Mouse (Mus musculus) stomach, embryonic 16.5 days (tissue): ENCODE results near the gene Plxna4. TPM values are rescaled to one million over a fixed set of nuclear protein-coding genes. Genes with fewer than 3 reads are reported as not detected.

Source experiments
- ATAC-seq: fragments of 200-750 bp; cut with Nextera tagmentation; 2 replicates; pipeline ENCODE4 v1.8.0; 2017; ENCODE audit warnings: moderate number of reproducible peaks, moderate TSS enrichment; ENCODE audit not compliant: insufficient read depth, low FRiP score
- H3K27ac ChIP-seq: fragments of 300-500 bp; sonication (generic); 2 replicates; pipeline ENCODE4 v1.5.1; 2014; ENCODE audit warnings: low read length
- H3K27me3 ChIP-seq: fragments of 300-500 bp; sonication (generic); 2 replicates; pipeline ENCODE4 v1.6.1; 2014; ENCODE audit warnings: low read length, control low read depth, mixed read lengths; ENCODE audit not compliant: control insufficient read depth, insufficient read depth
- H3K36me3 ChIP-seq: fragments of 300-500 bp; sonication (generic); 2 replicates; pipeline ENCODE4 v1.6.1; 2014; ENCODE audit warnings: low read length; ENCODE audit not compliant: control insufficient read depth, insufficient read depth
- H3K4me1 ChIP-seq: fragments of 300-500 bp; sonication (generic); 2 replicates; pipeline ENCODE4 v1.6.1; 2014; ENCODE audit warnings: low read length, control low read depth, mixed read lengths; ENCODE audit not compliant: control insufficient read depth, insufficient read depth
- H3K4me2 ChIP-seq: fragments of 300-500 bp; sonication (generic); 2 replicates; pipeline ENCODE4 v1.6.1; 2014; ENCODE audit warnings: low read depth, low read length, mixed read lengths
- H3K4me3 ChIP-seq: fragments of 300-500 bp; sonication (generic); replicated peaks from 2 replicates; pipeline ENCODE4 v1.5.1; 2014; ENCODE audit warnings: mild to moderate bottlenecking, low read length
- H3K9ac ChIP-seq: fragments of 300-500 bp; sonication (generic); 2 replicates; pipeline ENCODE4 v1.6.1; 2014; ENCODE audit warnings: low read length
- H3K9me3 ChIP-seq: fragments of 300-500 bp; sonication (generic); replicated peaks from 2 replicates; pipeline ENCODE4 v1.6.1; 2016; ENCODE audit warnings: low read length, control low read depth; ENCODE audit not compliant: control insufficient read depth
- WGBS: fragments of 180-500 bp; shearing (Covaris S2); extraction: QIAGEN DNeasy Blood & Tissue Kit; methylation state at CpG from one replicate; pipeline ENCODE4 v1.1.7; 2014; 5-methylcytosine and 5-hydroxymethylcytosine counted together
- polyA plus RNA-seq: library from polyadenylated mRNA; unstranded; fragments of >200 nt; fragmentation: Nextera tagmentation; extraction: Ambion mirVana; gene quantifications from 2 replicates; pipeline ENCODE4 v1.2.1, GENCODE M21; 2015

The Plxna4 gene
- polyA plus RNA-seq, 1 experiment from 2014 or later, result 1.9 TPM

DNA sequence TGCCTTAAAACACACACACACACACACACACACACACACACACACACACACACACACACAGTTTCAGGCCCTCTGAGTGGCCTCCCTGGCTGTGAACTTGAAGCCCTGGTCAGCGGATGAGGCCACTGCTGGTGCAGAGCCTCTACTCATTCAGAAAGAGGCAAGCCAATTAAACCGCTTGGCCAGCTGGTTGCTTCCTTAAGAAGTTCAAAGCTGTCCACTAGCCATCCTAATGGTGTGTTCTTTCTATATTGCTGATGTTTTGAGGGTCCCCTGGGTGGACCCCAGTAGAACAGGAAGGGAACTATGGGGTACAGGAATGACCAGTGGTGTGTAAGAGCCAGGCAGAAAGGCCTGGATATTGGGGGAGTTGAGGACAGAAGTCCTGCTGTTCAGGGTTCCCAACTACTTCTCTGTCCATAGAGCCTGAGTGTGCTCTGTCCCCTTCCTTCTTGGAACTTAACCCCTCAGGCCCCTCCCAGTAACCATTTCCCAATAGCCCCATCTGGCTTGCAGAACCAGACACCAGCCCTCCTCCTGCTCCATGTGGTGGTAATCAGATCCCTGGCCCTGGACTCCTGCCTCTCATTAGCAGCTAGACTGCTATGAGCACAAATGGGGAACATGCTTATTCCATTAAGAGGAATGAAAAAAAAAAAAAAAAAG is 408.5 kb downstream of the Plxna4 start:
- H3K27me3 ChIP-seq, result no peaks in the 10 kb centered on the region
- no peaks in the 10 kb centered on the region for H3K4me1 ChIP-seq
- no peak overlapping the region for H3K4me3 ChIP-seq
- no peak for ATAC-seq
- H3K9ac ChIP-seq, result no peak overlapping the region
- H3K4me2 ChIP-seq, result no peak overlapping the region
- no peaks in the 10 kb centered on the region for H3K9me3 ChIP-seq
- H3K36me3 ChIP-seq, result no peaks in the 10 kb centered on the region
- H3K27ac ChIP-seq, result no peak overlapping the region
- WGBS, result 85% methylated on average over 2 of the region's 2 CpGs

DNA sequence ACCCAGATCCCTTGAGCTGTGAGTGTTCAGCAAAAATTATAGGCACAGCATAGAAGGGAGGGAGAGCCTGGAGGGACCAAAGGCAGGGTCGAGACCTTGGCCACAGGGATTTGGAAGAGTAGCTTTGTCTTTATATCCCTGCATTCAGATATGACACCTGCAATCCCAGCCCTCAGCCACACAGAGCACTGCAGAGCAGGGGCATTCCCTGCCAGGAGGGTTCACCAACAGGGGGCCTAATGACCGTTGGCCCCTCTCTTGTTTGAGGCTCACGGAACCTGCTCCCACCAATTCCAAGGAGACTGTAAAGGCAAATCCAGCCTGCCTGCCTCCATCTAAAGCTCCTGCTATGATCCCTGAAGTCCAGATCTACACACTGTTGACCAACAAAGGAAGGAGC is 410.1 kb downstream of the Plxna4 start:
- Histone ChIP-seq H3K27ac (no peak overlapping the region), H3K4me2 (no peak overlapping the region), H3K36me3 (no peaks in the 10 kb centered on the region), H3K4me1 (no peaks in the 10 kb centered on the region), H3K4me3 (no peak overlapping the region), H3K9ac (no peak overlapping the region), H3K9me3 (no peaks in the 10 kb centered on the region), H3K27me3 (no peaks in the 10 kb centered on the region)
- WGBS, result 72% methylated on average over 3 of the region's 3 CpGs
- no peak for ATAC-seq

DNA sequence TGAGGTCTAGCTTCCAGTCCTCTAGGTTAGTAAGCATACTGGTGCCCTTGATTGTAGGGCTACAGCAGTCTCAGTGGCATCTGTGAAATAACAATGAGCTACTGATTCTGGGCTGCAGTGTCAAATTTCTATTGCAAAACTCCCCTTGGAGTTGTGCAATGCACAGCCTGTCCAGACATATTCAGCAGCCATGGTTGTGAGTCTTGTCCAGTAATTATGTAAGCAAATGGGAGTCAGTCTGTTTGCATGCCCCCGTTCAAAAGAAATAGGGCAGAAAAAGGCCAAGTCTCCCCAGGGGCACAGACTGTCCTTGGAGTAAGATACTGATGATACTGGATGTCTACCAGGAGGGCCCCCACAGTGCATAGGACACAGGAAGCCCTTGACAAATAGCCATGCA is 420.3 kb downstream of the Plxna4 start:
- Histone ChIP-seq H3K9me3 (no peaks in the 10 kb centered on the region), H3K4me3 (no peak overlapping the region), H3K27ac (no peak overlapping the region), H3K4me2 (no peak overlapping the region), H3K4me1 (no peaks in the 10 kb centered on the region), H3K36me3 (no peaks in the 10 kb centered on the region), H3K27me3 (no peaks in the 10 kb centered on the region), H3K9ac (no peak overlapping the region)
- ATAC-seq, result no peak
- 62% methylated on average over 1 of the region's 1 CpGs for WGBS

DNA sequence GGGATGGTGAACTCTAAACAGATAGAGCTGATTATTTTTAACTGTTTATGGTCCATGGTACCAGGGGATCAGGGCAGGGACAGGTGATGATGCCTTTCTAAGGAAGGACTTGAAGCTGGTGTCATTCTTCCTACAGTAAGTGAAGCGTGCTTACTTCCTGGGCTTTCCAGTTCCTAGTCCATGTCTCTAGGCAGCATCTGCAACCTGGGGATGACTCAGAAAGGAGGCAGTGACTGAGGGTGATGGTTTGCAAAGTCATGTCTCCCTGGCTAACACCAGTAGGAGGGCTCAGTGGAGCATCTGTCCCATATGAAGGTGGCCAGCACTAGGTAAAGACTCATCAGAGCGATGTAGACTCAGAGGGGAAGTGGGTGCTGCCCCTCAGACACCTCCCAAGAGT is 427.6 kb downstream of the Plxna4 start:
- Histone ChIP-seq H3K4me2 (no peak overlapping the region), H3K27me3 (no peaks in the 10 kb centered on the region), H3K4me3 (no peak overlapping the region), H3K4me1 (no peaks in the 10 kb centered on the region), H3K36me3 (no peaks in the 10 kb centered on the region), H3K9ac (no peak overlapping the region), H3K9me3 (no peaks in the 10 kb centered on the region), H3K27ac (no peak overlapping the region)
- 72% methylated on average over 2 of the region's 2 CpGs for WGBS
- ATAC-seq, result no peak

DNA sequence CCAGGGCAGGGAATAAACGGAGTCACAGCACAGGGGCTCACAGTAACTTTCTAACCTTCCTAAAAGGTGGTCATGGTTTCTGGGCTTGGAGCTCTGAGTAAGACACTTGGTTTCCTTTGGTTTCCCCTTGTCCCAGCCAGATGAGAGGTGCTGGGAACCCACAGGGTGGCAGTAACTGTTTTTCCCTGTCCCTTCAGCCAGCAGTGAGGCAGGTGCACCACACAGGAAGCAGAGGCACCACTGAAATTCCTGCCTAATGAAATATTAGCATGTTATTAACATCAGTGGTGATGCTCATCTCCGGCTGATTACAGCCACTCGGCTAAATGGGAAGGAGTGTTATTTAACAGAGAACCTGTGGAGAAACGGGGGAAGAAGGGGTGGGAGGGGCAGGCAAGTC is 428.1 kb downstream of the Plxna4 start:
- WGBS, result 23% methylated on average over 4 of the region's 4 CpGs
- H3K27ac ChIP-seq, result no peak overlapping the region
- H3K4me2 ChIP-seq, result no peak overlapping the region
- no peak overlapping the region for H3K9ac ChIP-seq
- H3K27me3 ChIP-seq, result no peaks in the 10 kb centered on the region
- no peaks in the 10 kb centered on the region for H3K36me3 ChIP-seq
- H3K9me3 ChIP-seq, result no peaks in the 10 kb centered on the region
- H3K4me1 ChIP-seq, result no peaks in the 10 kb centered on the region
- no peak for ATAC-seq
- H3K4me3 ChIP-seq, result no peak overlapping the region

DNA sequence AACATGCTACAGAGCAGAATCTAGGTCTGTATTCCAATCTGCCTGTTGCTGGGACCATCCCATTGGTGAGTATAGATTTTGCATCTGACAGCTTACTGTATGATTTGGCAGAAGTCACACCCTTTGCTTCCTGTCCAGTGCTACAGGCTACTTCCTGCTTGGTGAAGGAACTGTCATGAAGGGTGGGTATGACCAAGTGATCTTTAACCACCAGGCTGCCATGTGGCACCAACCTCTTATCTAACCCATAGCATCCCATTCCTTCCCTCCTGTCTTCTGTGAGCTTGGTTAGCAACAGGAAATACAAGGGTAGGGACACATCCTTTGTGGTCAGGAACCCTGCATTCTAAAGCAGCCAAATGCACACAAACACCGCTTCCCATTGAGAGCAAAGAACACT is 429.6 kb downstream of the Plxna4 start:
- H3K27ac ChIP-seq, result no peak overlapping the region
- 81% methylated on average over 1 of the region's 1 CpGs for WGBS
- no peaks in the 10 kb centered on the region for H3K9me3 ChIP-seq
- no peaks in the 10 kb centered on the region for H3K4me1 ChIP-seq
- no peak for ATAC-seq
- H3K36me3 ChIP-seq, result no peaks in the 10 kb centered on the region
- no peaks in the 10 kb centered on the region for H3K27me3 ChIP-seq
- H3K4me3 ChIP-seq, result no peak overlapping the region
- no peak overlapping the region for H3K9ac ChIP-seq
- no peak overlapping the region for H3K4me2 ChIP-seq

DNA sequence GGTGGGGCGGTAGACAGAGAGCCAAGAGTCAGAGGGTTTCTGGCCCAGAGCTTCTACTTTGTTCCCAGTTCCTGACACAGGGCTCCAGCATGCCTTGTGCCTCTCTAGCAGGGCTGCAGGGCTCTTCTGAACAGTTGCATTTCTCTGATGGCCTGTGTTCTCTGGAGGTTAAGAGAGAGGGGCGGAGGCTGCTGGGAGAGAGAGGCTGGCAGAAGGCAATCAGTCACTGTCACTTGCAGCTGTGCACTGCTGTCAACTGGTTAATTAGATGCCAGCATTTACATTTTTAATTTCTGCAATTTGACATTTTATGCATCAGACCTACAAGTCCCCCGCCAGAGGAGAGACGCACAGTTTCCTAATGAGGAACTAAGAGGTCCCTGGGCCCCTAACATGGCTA is 434.8 kb downstream of the Plxna4 start:
- no peaks in the 10 kb centered on the region for H3K4me1 ChIP-seq
- no peak overlapping the region for H3K27ac ChIP-seq
- no peak overlapping the region for H3K9ac ChIP-seq
- no peak overlapping the region for H3K4me3 ChIP-seq
- no peaks in the 10 kb centered on the region for H3K9me3 ChIP-seq
- H3K4me2 ChIP-seq, result no peak overlapping the region
- no peak for ATAC-seq
- H3K27me3 ChIP-seq, result no peaks in the 10 kb centered on the region
- WGBS, result 80% methylated on average over 4 of the region's 4 CpGs
- H3K36me3 ChIP-seq, result no peaks in the 10 kb centered on the region

DNA sequence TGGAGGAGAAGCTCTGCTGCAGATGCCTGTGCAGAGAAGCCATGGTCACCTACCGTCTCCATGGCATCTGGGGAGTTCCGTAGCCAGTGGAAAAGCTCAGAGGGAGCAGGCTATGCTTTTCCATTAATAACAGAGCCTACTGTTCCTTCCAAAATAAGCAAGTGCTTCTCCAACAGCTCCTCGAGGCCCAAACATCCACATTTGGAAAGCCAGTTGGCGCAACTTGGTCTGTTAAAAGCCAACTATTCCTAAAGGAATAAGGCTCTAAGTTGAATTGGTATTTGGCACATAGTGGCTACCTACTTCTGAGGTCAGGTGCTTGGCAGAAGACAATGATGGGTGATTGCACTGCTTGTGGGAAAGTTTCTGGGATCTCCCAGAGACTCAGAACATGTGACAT is 437.2 kb downstream of the Plxna4 start:
- H3K9ac ChIP-seq, result no peak overlapping the region
- no peak overlapping the region for H3K4me3 ChIP-seq
- H3K27me3 ChIP-seq, result no peaks in the 10 kb centered on the region
- no peak overlapping the region for H3K27ac ChIP-seq
- ATAC-seq, result no peak
- WGBS, result 82% methylated on average over 4 of the region's 4 CpGs
- H3K9me3 ChIP-seq, result no peaks in the 10 kb centered on the region
- no peaks in the 10 kb centered on the region for H3K4me1 ChIP-seq
- no peaks in the 10 kb centered on the region for H3K36me3 ChIP-seq
- no peak overlapping the region for H3K4me2 ChIP-seq

DNA sequence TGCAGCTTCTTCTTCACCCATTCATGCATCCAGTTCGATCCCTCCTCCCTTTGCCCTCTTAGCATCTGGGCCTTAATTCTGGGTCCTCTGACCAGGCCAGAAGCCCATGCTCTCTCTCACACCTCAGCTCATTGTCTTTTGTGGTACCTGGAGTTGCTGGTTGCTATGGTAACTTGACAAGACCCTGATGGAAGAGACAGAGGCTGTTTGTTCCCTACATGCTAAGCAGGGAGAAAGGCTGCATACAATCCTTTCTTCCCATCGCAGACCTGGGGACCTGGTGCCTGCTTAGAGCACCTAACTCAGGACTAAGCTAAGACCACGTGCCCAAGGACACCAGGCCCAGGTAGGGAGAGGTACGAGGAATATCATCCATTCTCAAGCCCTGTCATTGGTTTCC is 443.2 kb downstream of the Plxna4 start:
- Histone ChIP-seq H3K4me2 (no peak overlapping the region), H3K4me3 (no peak overlapping the region), H3K27ac (no peak overlapping the region), H3K9ac (no peak overlapping the region), H3K9me3 (no peaks in the 10 kb centered on the region), H3K36me3 (no peaks in the 10 kb centered on the region), H3K27me3 (no peaks in the 10 kb centered on the region), H3K4me1 (no peaks in the 10 kb centered on the region)
- ATAC-seq, result no peak
- 75% methylated on average over 4 of the region's 4 CpGs for WGBS

DNA sequence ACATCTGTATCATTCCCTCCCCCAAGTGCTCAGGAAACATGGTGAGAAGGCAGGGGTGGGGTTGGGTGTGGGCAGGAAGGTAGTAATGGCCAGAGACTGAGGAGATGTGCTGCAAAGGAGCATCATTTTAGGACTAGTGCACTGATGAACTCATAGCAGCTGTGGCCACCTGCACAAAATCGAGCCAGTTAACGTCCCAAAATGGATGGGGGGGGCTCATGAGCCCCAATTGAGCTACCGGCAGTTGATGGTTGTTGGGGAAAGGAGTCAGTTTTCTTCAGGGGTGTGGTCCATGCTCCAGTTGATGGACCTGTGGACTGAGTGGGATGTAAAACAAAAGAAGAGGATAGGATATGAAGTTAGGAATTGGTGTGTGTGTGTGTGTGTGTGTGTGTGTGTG is 448.5 kb downstream of the Plxna4 start:
- Histone ChIP-seq H3K36me3 (no peaks in the 10 kb centered on the region), H3K4me2 (no peak overlapping the region), H3K9ac (no peak overlapping the region), H3K27me3 (no peaks in the 10 kb centered on the region), H3K9me3 (no peaks in the 10 kb centered on the region), H3K4me3 (no peak overlapping the region), H3K27ac (no peak overlapping the region), H3K4me1 (no peaks in the 10 kb centered on the region)
- 44% methylated on average over 3 of the region's 3 CpGs for WGBS
- no peak for ATAC-seq
